Mouse (Mus musculus) liver, postnatal 0 days (tissue): ENCODE results near the gene Xpnpep1. TPM values are rescaled to one million over a fixed set of nuclear protein-coding genes. Genes with fewer than 3 reads are reported as not detected.

ENCODE experiments used
- ATAC-seq: fragments of 200-750 bp; cut with Nextera tagmentation; 2 replicates; pipeline ENCODE4 v1.8.0; 2017; ENCODE audit warnings: mild to moderate bottlenecking, moderate library complexity
- DNase-seq: peaks from one replicate; pipeline ENCODE4 v3.0.0-alpha.2; 2016
- H3K27ac ChIP-seq: fragments of 300-500 bp; sonication (generic); 2 replicates; pipeline ENCODE4 v1.5.1; 2014; ENCODE audit warnings: antibody characterized with exemption, moderate library complexity, mild to moderate bottlenecking, low read depth
- H3K27me3 ChIP-seq: fragments of 300-500 bp; sonication (generic); 2 replicates; pipeline ENCODE4 v1.6.1; 2014; ENCODE audit warnings: low read length, control low read depth, mixed read lengths; ENCODE audit not compliant: insufficient read depth
- H3K36me3 ChIP-seq: fragments of 300-500 bp; sonication (generic); replicated peaks from 2 replicates; pipeline ENCODE4 v1.6.1; 2014; ENCODE audit warnings: mild to moderate bottlenecking, control low read depth, low read length, moderate library complexity, mixed read lengths; ENCODE audit not compliant: insufficient read depth
- H3K4me1 ChIP-seq: fragments of 300-500 bp; sonication (generic); 2 replicates; pipeline ENCODE4 v1.6.1; 2014; ENCODE audit warnings: antibody characterized with exemption, mild to moderate bottlenecking, control low read depth; ENCODE audit not compliant: insufficient read depth
- H3K4me2 ChIP-seq: fragments of 300-500 bp; sonication (generic); 2 replicates; pipeline ENCODE4 v1.6.1; 2014; ENCODE audit warnings: low read depth, mild to moderate bottlenecking, low read length, moderate library complexity, mixed read lengths
- H3K4me3 ChIP-seq: fragments of 300-500 bp; sonication (generic); 2 replicates; pipeline ENCODE4 v1.5.1; 2014; ENCODE audit warnings: low read depth, low read length
- H3K9ac ChIP-seq: fragments of 300-500 bp; sonication (generic); replicated peaks from 2 replicates; pipeline ENCODE4 v1.6.1; 2014; ENCODE audit warnings: mild to moderate bottlenecking, moderate library complexity
- H3K9me3 ChIP-seq: fragments of 300-500 bp; sonication (generic); 2 replicates; pipeline ENCODE4 v1.6.1; 2016; ENCODE audit warnings: mild to moderate bottlenecking, control low read depth, low read length, mixed read lengths
- CTCF ChIP-seq: sonication (generic); IDR thresholded peaks from 2 replicates; pipeline ENCODE4 v1.5.1; 2016; ENCODE audit warnings: antibody characterized with exemption, low read depth
- EP300 ChIP-seq: IDR thresholded peaks from 2 replicates; pipeline ENCODE4 v1.6.1; 2016; ENCODE audit warnings: antibody characterized with exemption, low read depth, mild to moderate bottlenecking
- WGBS: fragments of 180-500 bp; shearing (Covaris S2); extraction: QIAGEN DNeasy Blood & Tissue Kit; methylation state at CpG from one replicate; pipeline ENCODE4 v1.1.7; 2014; ENCODE audit not compliant: insufficient replicate concordance; 5-methylcytosine and 5-hydroxymethylcytosine counted together
- polyA plus RNA-seq: library from polyadenylated mRNA; unstranded; fragments of >200 nt; fragmentation: Nextera tagmentation; extraction: Ambion mirVana; gene quantifications from 2 replicates; pipeline ENCODE4 v1.2.1, GENCODE M21; 2015

The Xpnpep1 gene
- polyA plus RNA-seq, 1 experiment from 2014 or later = 62.0 TPM

GRCm38 (mm10) chr19:53059344-53060111 lies 19.5 kb upstream of the Xpnpep1 start:
- ATAC-seq (peak; percentile 84), DNase-seq (no peak)
- H3K9me3 ChIP-seq = no peaks in the 10 kb centered on the region
- 56% methylated on average over 16 of the region's 16 CpGs for WGBS
- peak overlapping the region; percentile 69 for H3K27ac ChIP-seq
- no peak; the same call in none of the 2 replicates for TF ChIP-seq EP300
- no peak for TF ChIP-seq CTCF
- H3K9ac ChIP-seq = no peak overlapping the region
- no peaks in the 10 kb centered on the region for H3K27me3 ChIP-seq
- H3K4me3 ChIP-seq = no peak overlapping the region
- H3K4me1 ChIP-seq = peaks cover 2% of the 10 kb centered on the region; the same call in 1 of the 2 replicates
- H3K36me3 ChIP-seq = no peaks in the 10 kb centered on the region
- peak overlapping the region; percentile 19 for H3K4me2 ChIP-seq

- Histone ChIP-seq H3K4me1 (peaks cover 2% of the 10 kb centered on the region; the same call in 1 of the 2 replicates), H3K9me3 (no peaks in the 10 kb centered on the region), H3K9ac (no peak overlapping the region), H3K36me3 (no peaks in the 10 kb centered on the region), H3K4me3 (no peak overlapping the region), H3K4me2 (peak overlapping the region; percentile 19), H3K27ac (peak overlapping the region; percentile 69), H3K27me3 (no peaks in the 10 kb centered on the region)
- WGBS = 61% methylated on average over 8 of the region's 8 CpGs
- peak; percentile 98 for ATAC-seq
- peak; percentile 79 for TF ChIP-seq EP300
- TF ChIP-seq CTCF = no peak
- DNase-seq = peak; percentile 51
Observed at GRCm38 (mm10) chr19:53058726-53059334, 18.8 kb upstream of the Xpnpep1 start.

- H3K4me2 ChIP-seq = no peak overlapping the region
- TF ChIP-seq CTCF (no peak), EP300 (no peak)
- no peaks in the 10 kb centered on the region for H3K36me3 ChIP-seq
- no peak for ATAC-seq
- H3K4me1 ChIP-seq = peaks cover 2% of the 10 kb centered on the region; the same call in 1 of the 2 replicates
- no peaks in the 10 kb centered on the region for H3K27me3 ChIP-seq
- WGBS = 86% methylated on average over 16 of the region's 16 CpGs
- H3K4me3 ChIP-seq = no peak overlapping the region
- H3K9ac ChIP-seq = no peak overlapping the region
- no peaks in the 10 kb centered on the region for H3K9me3 ChIP-seq
- no peak for DNase-seq
- peak overlapping the region; percentile 69 for H3K27ac ChIP-seq
Observed at GRCm38 (mm10) chr19:53057980-53058725, 18.1 kb upstream of the Xpnpep1 start.

- ATAC-seq (no peak), DNase-seq (no peak)
- Histone ChIP-seq H3K4me1 (no peaks in the 10 kb centered on the region; the same call in 1 of the 2 replicates), H3K9me3 (no peaks in the 10 kb centered on the region), H3K36me3 (no peaks in the 10 kb centered on the region), H3K9ac (no peak overlapping the region), H3K27ac (no peak overlapping the region), H3K4me2 (no peak overlapping the region), H3K27me3 (no peaks in the 10 kb centered on the region), H3K4me3 (no peak overlapping the region)
- TF ChIP-seq EP300 = no peak
- no peak for TF ChIP-seq CTCF
- 79% methylated on average over 16 of the region's 16 CpGs for WGBS
Observed at GRCm38 (mm10) chr19:53053355-53053754, 13.3 kb upstream of the Xpnpep1 start.

- peak; percentile 62 for DNase-seq
- H3K4me1 ChIP-seq = no peaks in the 10 kb centered on the region; the same call in 1 of the 2 replicates
- no peaks in the 10 kb centered on the region for H3K27me3 ChIP-seq
- 52% methylated on average over 19 of the region's 19 CpGs for WGBS
- peak; percentile 96 for ATAC-seq
- no peak overlapping the region for H3K4me3 ChIP-seq
- H3K4me2 ChIP-seq = peak overlapping the region; percentile 24; the same call in 1 of the 2 replicates
- TF ChIP-seq CTCF (no peak), EP300 (peak; percentile 73)
- no peaks in the 10 kb centered on the region for H3K36me3 ChIP-seq
- no peaks in the 10 kb centered on the region for H3K9me3 ChIP-seq
- no peak overlapping the region for H3K9ac ChIP-seq
- peak overlapping the region; percentile 49; the same call in 1 of the 2 replicates for H3K27ac ChIP-seq
Observed at GRCm38 (mm10) chr19:53052031-53052670, 12.1 kb upstream of the Xpnpep1 start.
